Mouse (Mus musculus) kidney, postnatal 0 days (tissue): ENCODE measurements at regions not wholly inside any gene's neighbourhood (a gene's known extent, or its start where the extent isn't known, plus 50 kb on each side); places are given as distances from the start of the nearest gene placed in this dataset.
"Not testable (repeated sequence)": the region's sequence is repeated elsewhere in the genome, so short reads cannot be mapped to it uniquely, and the experiment has no call there.

Experiments used
- ATAC-seq: fragments of 200-750 bp; cut with Nextera tagmentation; replicated peaks from 2 replicates; pipeline ENCODE4 v1.8.0; 2017; ENCODE audit warnings: low read depth, moderate number of reproducible peaks, moderate TSS enrichment, moderate library complexity; ENCODE audit not compliant: low FRiP score
- DNase-seq: peaks from one replicate; pipeline ENCODE4 v3.0.0-alpha.2; 2016; ENCODE audit warnings: low spot score
- H3K27ac ChIP-seq: fragments of 300-500 bp; sonication (generic); 2 replicates; pipeline ENCODE4 v1.5.1; 2014; ENCODE audit warnings: mild to moderate bottlenecking
- H3K27me3 ChIP-seq: fragments of 300-500 bp; sonication (generic); 2 replicates; pipeline ENCODE4 v1.6.1; 2014; ENCODE audit warnings: low read length, mixed read lengths; ENCODE audit not compliant: insufficient read depth
- H3K36me3 ChIP-seq: fragments of 300-500 bp; sonication (generic); 2 replicates; pipeline ENCODE4 v1.6.1; 2014; ENCODE audit warnings: low read length, mixed read lengths; ENCODE audit not compliant: insufficient read depth
- H3K4me1 ChIP-seq: fragments of 300-500 bp; sonication (generic); replicated peaks from 2 replicates; pipeline ENCODE4 v1.6.1; 2014; ENCODE audit warnings: antibody characterized with exemption, low read length, mixed read lengths; ENCODE audit not compliant: insufficient read depth
- H3K4me2 ChIP-seq: fragments of 300-500 bp; sonication (generic); 2 replicates; pipeline ENCODE4 v1.6.1; 2014; ENCODE audit warnings: mild to moderate bottlenecking, low read length, moderate library complexity, mixed read lengths
- H3K4me3 ChIP-seq: fragments of 300-500 bp; sonication (generic); replicated peaks from 2 replicates; pipeline ENCODE4 v1.5.1; 2014; ENCODE audit warnings: low read depth, low read length
- H3K9ac ChIP-seq: fragments of 300-500 bp; sonication (generic); 2 replicates; pipeline ENCODE4 v1.6.1; 2014; ENCODE audit warnings: low read depth, low read length
- H3K9me3 ChIP-seq: fragments of 300-500 bp; sonication (generic); replicated peaks from 2 replicates; pipeline ENCODE4 v1.6.1; 2016; ENCODE audit warnings: low read length, inconsistent platforms, mixed read lengths
- WGBS: fragments of 180-500 bp; shearing (Covaris S2); extraction: QIAGEN DNeasy Blood & Tissue Kit; methylation state at CpG from one replicate; pipeline ENCODE4 v1.1.7; 2014; 5-methylcytosine and 5-hydroxymethylcytosine counted together

DNA sequence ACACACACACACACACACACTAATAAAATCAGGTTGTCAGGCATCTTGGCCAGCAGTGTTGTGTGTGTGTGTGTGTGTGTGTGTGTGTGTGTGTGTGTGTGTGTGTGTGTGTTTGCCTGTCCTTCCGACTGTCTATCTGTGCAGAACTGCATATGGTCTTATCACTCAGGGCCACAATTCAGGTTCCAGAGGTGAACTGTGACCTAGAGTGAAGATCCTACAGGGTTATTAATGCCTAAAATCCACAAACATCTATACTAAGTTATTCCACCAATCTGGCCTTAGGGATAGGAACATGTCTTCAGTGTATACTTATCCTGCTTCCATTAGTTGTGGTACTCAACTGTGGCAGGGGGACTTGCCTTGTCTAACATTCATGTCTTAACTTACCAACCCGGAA is 96.7 kb downstream of the Zfp369 start:
- H3K27me3 ChIP-seq, H3K27ac ChIP-seq, H3K4me1 ChIP-seq, DNase-seq, H3K4me3 ChIP-seq, H3K4me2 ChIP-seq, H3K36me3 ChIP-seq, ATAC-seq, H3K9me3 ChIP-seq, H3K9ac ChIP-seq: not testable (repeated sequence)
- 92% methylated on average over 1 of the region's 2 CpGs for WGBS

DNA sequence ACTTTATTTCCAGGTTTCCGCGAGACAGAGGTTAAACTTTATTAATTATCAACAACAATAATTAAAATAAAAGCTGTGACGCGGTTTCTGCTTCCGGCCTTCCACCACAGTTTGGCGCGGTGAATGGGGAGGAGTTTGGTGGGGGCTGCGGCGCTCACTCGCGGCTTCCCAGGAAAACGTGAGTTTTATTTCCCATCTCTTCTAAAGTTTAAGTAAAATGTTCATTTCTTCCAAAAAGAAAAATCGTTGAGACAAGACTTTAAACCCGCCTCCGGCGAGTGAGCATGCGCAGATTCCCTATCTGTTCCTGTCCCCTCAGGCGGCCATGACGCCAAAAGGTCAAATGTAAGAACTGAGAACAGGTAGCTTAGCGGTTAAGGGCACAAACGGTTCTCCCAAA is 100.8 kb downstream of the Zfp369 start:
- not testable (repeated sequence) for H3K4me1 ChIP-seq, H3K36me3 ChIP-seq, H3K9ac ChIP-seq, DNase-seq, H3K27me3 ChIP-seq, H3K27ac ChIP-seq, ATAC-seq, H3K9me3 ChIP-seq, H3K4me3 ChIP-seq, H3K4me2 ChIP-seq
- 59% methylated on average over 19 of the region's 21 CpGs for WGBS

DNA sequence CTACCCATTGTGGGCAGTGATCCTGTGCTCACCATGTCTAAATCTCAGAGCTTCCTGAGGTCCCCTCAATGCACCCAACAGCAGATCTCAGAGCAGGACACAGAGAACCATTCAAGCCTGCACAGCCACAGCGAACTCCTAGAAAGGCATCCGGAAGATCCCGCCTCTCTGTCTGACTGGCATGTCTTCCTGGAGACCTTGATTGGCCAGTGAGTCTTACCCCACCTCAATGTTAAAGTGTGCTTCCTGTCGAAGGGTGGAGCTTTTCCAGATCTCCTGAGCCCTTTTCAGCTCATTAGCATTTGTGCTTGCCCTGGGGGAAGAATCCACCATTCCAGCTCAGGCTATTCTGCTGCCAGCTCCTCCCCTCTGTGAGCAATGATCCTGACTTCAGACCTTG is 97.5 kb upstream of the Gm10139 start:
- WGBS = 84% methylated on average over 4 of the region's 4 CpGs

DNA sequence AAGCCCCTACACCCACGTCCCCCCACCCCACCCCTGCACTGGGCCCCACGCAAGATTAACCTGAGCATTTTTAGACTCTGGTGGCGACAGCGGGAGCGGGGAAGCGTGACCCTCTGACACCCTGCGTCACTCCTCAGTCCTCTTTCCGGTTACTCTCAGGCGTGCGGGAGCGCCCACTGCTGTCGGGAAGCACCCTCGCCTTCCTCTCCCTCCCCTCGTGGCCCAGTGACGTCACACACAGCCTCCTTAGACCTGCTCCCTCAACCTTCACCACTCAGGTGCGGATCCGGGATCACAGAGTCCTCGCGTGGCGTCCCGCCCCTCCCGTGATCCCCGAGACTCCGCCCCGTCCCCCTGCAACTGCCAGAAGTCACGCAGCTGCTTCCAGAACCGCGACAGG is 92.3 kb upstream of the Gm10139 start:
- not testable (repeated sequence) for H3K27me3 ChIP-seq, H3K36me3 ChIP-seq, H3K9me3 ChIP-seq, H3K9ac ChIP-seq, ATAC-seq, H3K4me3 ChIP-seq, H3K27ac ChIP-seq, H3K4me1 ChIP-seq
- whole genome bisulfite sequencing = 8% methylated on average over 24 of the region's 28 CpGs
- H3K4me2 ChIP-seq = peak overlapping the region; percentile 28; the same call in 1 of the 2 replicates
- DNase-seq = peak; percentile 1

More for the DNA sequence above, 97.5 kb upstream of the Gm10139 start:
- not testable (repeated sequence) for H3K9ac ChIP-seq, H3K9me3 ChIP-seq, H3K27ac ChIP-seq, H3K4me2 ChIP-seq, DNase-seq, H3K27me3 ChIP-seq, H3K4me1 ChIP-seq, H3K4me3 ChIP-seq, ATAC-seq, H3K36me3 ChIP-seq
